Comparison of ENCODE assay signal across 10 mouse cellular contexts in the genomic region with DNA sequence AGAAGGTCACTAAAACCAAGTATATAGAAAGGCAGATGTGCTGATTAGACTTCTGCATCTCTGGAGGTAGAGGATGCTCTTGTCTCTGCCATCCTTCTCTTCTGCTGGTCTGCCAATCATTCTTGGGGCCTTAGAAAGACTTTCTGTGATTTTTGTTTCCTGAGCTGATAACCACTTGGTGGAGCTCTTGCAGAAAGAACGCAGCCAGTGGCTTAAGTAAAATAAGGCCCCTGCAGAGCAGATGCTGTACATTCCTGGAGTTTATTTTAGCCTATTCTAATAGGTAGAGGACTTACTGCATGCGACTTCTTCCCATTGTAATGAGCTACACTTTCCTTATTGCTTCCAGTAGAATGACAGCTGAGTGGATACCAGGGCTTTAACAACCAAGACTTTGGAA. TPM values are rescaled to one million over a fixed set of nuclear protein-coding genes. Genes with fewer than 3 reads are reported as not detected.
A peak's percentile ranks its signal among the peaks of the same experiment; 100 is the strongest.
DNase-seq lines count a peak whose midpoint lies in the region; ATAC-seq and TF ChIP-seq lines count a peak whose summit lies in the region.
"Had no signal": no experiment of that assay in that cellular context is flagged by ENCODE, and none has a peak within 500 bp of the region (broad histone marks: within the 10 kb centered on the region; RNA-seq: fewer than 3 reads in every experiment).

No protein-coding gene starts in this region.

- H3K9me3 ChIP-seq in MEL (replicated peaks; ENCODE audit: insufficient read depth, low read length): no peaks in the 10 kb centered on the region
- H3K9me3 ChIP-seq: heart, embryonic 15.5 days had no signal

- no peak overlapping the region for H3K9ac ChIP-seq in liver, adult 2 months (ENCODE audit: low read depth, low read length)
- H3K9ac ChIP-seq in MEL (ENCODE audit: control insufficient read depth, low read depth, low read length, poor library complexity, severe bottlenecking): no peak overlapping the region
- H3K9ac ChIP-seq: heart, embryonic 15.5 days had no signal

- H3K79me2 ChIP-seq in liver, adult 2 months (ENCODE audit: control insufficient read depth, insufficient read depth, low read length): no peaks in the 10 kb centered on the region
- H3K79me2 ChIP-seq in MEL (ENCODE audit: control insufficient read depth, insufficient read depth, low read length, poor library complexity): no peaks in the 10 kb centered on the region

- no peak overlapping the region for H3K27ac ChIP-seq in liver, adult 2 months (replicated peaks; ENCODE audit: insufficient read depth, low read depth, low read length)
- H3K27ac ChIP-seq in MEL (ENCODE audit: control insufficient read depth, low read depth, low read length): no peak overlapping the region
- H3K27ac ChIP-seq: heart, embryonic 15.5 days had no signal

- TF ChIP-seq RAD21 in MEL (IDR thresholded peaks at IDR 0.05; ENCODE audit: low read depth, low read length): peak; percentile 53

- no peaks in the 10 kb centered on the region for H3K4me1 ChIP-seq in liver, adult 2 months (ENCODE audit: control insufficient read depth, insufficient read depth, low read length)
- no peaks in the 10 kb centered on the region for H3K4me1 ChIP-seq in MEL (ENCODE audit: control insufficient read depth in 1 of 2, insufficient read depth in 2 of 2, low read length in 2 of 2)
- H3K4me1 ChIP-seq: heart, embryonic 15.5 days had no signal

- TF ChIP-seq CTCF in liver, adult 2 months (IDR thresholded peaks at IDR 0.05; ENCODE audit: low read depth, low read length): peak; percentile 28; the same call in 1 of the 2 replicates
- peak in 2 of 3 experiments; percentile 15 to 45; a peak in 2 of 6 replicates for TF ChIP-seq CTCF in MEL (IDR thresholded peaks at IDR 0.05 in 2 of 3, conservative IDR thresholded peaks at IDR 0.05 in 1 of 3; ENCODE audit: control insufficient read depth in 1 of 3, insufficient read depth in 1 of 3, low read depth in 2 of 3, low read length in 3 of 3, poor library complexity in 1 of 3, severe bottlenecking in 1 of 3)

- ATAC-seq in erythroid progenitor cell, adult 5-6 weeks (replicated peaks; ENCODE audit: low FRiP score, poor library complexity, severe bottlenecking): no peak

- no peak overlapping the region for H3K4me3 ChIP-seq in liver, adult 2 months (ENCODE audit: insufficient read depth, low read depth, low read length)
- H3K4me3 ChIP-seq in MEL (ENCODE audit: control insufficient read depth in 1 of 2, insufficient read depth in 1 of 2, low read depth in 2 of 2, low read length in 2 of 2): no peak overlapping the region
- H3K4me3 ChIP-seq: heart, embryonic 15.5 days; megakaryocyte, embryonic 14.5 days had no signal

- no peaks in the 10 kb centered on the region for H3K36me3 ChIP-seq in liver, adult 2 months (ENCODE audit: control insufficient read depth, insufficient read depth, low read length)
- peaks cover 0 to 2% of the 10 kb centered on the region in 2 experiments; a peak in 1 of 4 replicates for H3K36me3 ChIP-seq in MEL (ENCODE audit: control insufficient read depth in 1 of 2, insufficient read depth in 2 of 2, low read length in 2 of 2)
- H3K36me3 ChIP-seq: heart, embryonic 15.5 days had no signal

- intact Hi-C loops in heart, postnatal 10 days (cut with DNase I): loop anchor here (1.0 kb wide), 1 partner anchor 101 kb away; no protein-coding TSS in a partner anchor

- 8% methylated on average over 2 of the region's 2 CpGs for WGBS in liver, adult 2 months

- no peaks in the 10 kb centered on the region for H3K27me3 ChIP-seq in liver, adult 2 months (ENCODE audit: control insufficient read depth, insufficient read depth, low read length)
- H3K27me3 ChIP-seq in MEL (ENCODE audit: control insufficient read depth in 1 of 2, insufficient read depth in 2 of 2, low read length in 2 of 2): no peaks in the 10 kb centered on the region; a peak in 1 of 4 replicates
- H3K27me3 ChIP-seq: heart, embryonic 15.5 days; megakaryocyte, embryonic 14.5 days had no signal

- peak; percentile 4 to 9 for DNase-seq in cerebellum, postnatal 14 days
- DNase-seq in cerebellum, postnatal 36 days: no peak
- DNase-seq in liver, adult 2 months (ENCODE audit: extremely low read depth, low read depth, low spot score): peak; percentile 56
- DNase-seq in liver (no peak), MEL (ENCODE audit: low read depth, low spot score) (peak; percentile 23)
- DNase-seq in heart, postnatal 10 days: peak; percentile 33 to 48
- peak; percentile 46 for DNase-seq in retina, postnatal 1 day

- TF ChIP-seq POLR2A in liver, adult 2 months (IDR thresholded peaks at IDR 0.05; ENCODE audit: extremely low read depth, insufficient read depth, low read length): no peak
- TF ChIP-seq POLR2A in MEL (IDR thresholded peaks at IDR 0.05; ENCODE audit: control insufficient read depth in 1 of 2, insufficient read depth in 1 of 2, low read depth in 1 of 2, low read length in 2 of 2, poor library complexity in 1 of 2): no peak

- TF ChIP-seq EP300 in MEL (IDR thresholded peaks at IDR 0.05; ENCODE audit: low read depth in 1 of 2, low read length in 2 of 2): no peak

TF ChIP-seq in MEL, 35 proteins besides CTCF, POLR2A, EP300 and RAD21:
- TF ChIP-seq ZKSCAN1 (IDR thresholded peaks at IDR 0.05; ENCODE audit: low read depth, low read length) (no peak), MXI1 (IDR thresholded peaks at IDR 0.05; ENCODE audit: low read depth, low read length) (no peak), SIN3A (IDR thresholded peaks at IDR 0.05; ENCODE audit: low read length) (no peak), KAT2A (conservative IDR thresholded peaks at IDR 0.05; ENCODE audit: low read depth, low read length) (no peak), UBTF (IDR thresholded peaks at IDR 0.05; ENCODE audit: borderline replicate concordance, insufficient read depth, low read depth, low read length) (no peak), SMC3 (IDR thresholded peaks at IDR 0.05; ENCODE audit: low read depth, low read length) (peak; percentile 44), MYB (IDR thresholded peaks at IDR 0.05; ENCODE audit: low read depth, low read length) (no peak), ZC3H11A (IDR thresholded peaks at IDR 0.05; ENCODE audit: low read depth, low read length) (peak; percentile 37), TBP (IDR thresholded peaks at IDR 0.05; ENCODE audit: low read depth, low read length) (no peak), TCF12 (IDR thresholded peaks at IDR 0.05; ENCODE audit: low read depth, low read length) (no peak), ELF1 (IDR thresholded peaks at IDR 0.05; ENCODE audit: low read depth, low read length) (no peak), HCFC1 (IDR thresholded peaks at IDR 0.05; ENCODE audit: low read depth, low read length) (no peak), NRF1 (IDR thresholded peaks at IDR 0.05; ENCODE audit: insufficient read depth, low read depth, low read length, poor library complexity, severe bottlenecking) (no peak), POLR2AphosphoS2 (IDR thresholded peaks at IDR 0.05; ENCODE audit: low read length) (no peak), MAX (IDR thresholded peaks at IDR 0.05; ENCODE audit: low read length) (no peak)

RNA-seq across cellular contexts. Expression of gene Prdm9, which starts 58.8 kb away (rescaled TPM):
- total RNA-seq in liver, adult 2 months (2014; rRNA removed): 4.9 and 5.4 TPM in 2 replicates
- 1.8 and 2.5 TPM in 2 replicates for polyA plus RNA-seq in liver, adult 2 months (2012; rRNA removed)
- total RNA-seq in MEL (2012; rRNA removed): 1.6 and 2.2 TPM in 2 replicates
- 10 to 100 TPM in 1 of 2 experiments, 1 to 10 TPM in 1; 3.5 to 42.2 TPM for polyA plus RNA-seq in MEL (2012; ENCODE audit: insufficient read depth in 1 of 2, insufficient read length in 2 of 2, low read depth in 1 of 2, low replicate concordance in 2 of 2, missing spikeins in 1 of 2)
- 1 to 10 TPM; 3.1 to 3.4 TPM for total RNA-seq in heart, postnatal 10 days (2021)
- 5.0 TPM in 1 of 2 replicates, not detected in the other for total RNA-seq in erythroid progenitor cell, adult 5-6 weeks (2015; ENCODE audit: low replicate concordance)
- total RNA-seq in erythroid progenitor cell, adult 5-6 weeks (2017; ENCODE audit: low replicate concordance): 0.13 and 2.2 TPM in 2 replicates

Comparison
In these comparisons a context has a peak if more than half of its experiments do, and no peak if none do; other contexts are left out.
1. DNase-seq: peak in cerebellum, postnatal 14 days (2 of 2), liver, adult 2 months (single experiment), MEL (single experiment), heart, postnatal 10 days (2 of 2) and retina, postnatal 1 day (single experiment); none in cerebellum, postnatal 36 days (0 of 2) and liver (single experiment).